Mouse (Mus musculus) heart, adult 2 months (tissue): ENCODE measurements at regions not wholly inside any gene's neighbourhood (a gene's known extent, or its start where the extent isn't known, plus 50 kb on each side); places are given as distances from the start of the nearest gene placed in this dataset.

Experiments
- CTCF ChIP-seq: fragments of 200-600 bp; IDR thresholded peaks from 2 replicates; pipeline ENCODE4 v1.8.1; 2022; ENCODE audit warnings: antibody characterized with exemption, mild to moderate bottlenecking, moderate library complexity
- POLR2A ChIP-seq: fragments of 200-500 bp; IDR thresholded peaks from 2 replicates; pipeline ENCODE4 v1.6.1; 2011; ENCODE audit warnings: mild to moderate bottlenecking, low read depth, low read length, control low read depth; ENCODE audit not compliant: insufficient read depth

DNA sequence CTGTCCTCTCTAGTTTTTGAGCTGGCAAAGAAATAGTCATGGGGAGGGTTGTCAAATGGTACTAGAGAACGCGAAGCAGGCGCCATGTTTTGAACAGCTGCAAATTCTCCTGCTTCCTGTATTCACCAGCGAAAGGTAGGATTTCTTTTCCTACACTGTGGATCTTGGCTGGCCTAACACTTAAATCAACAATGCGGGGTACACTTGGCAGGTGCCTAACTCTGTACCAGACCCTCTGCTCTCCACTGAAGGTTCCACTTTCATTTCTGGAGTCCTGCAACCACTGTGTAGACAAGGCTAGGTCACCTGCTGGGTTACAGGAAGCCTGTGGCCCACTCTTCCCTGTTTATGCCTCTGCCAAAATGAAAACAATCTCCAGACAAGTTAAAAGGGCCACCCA lies 239.6 kb downstream of the Cxcl12 start:
- TF ChIP-seq CTCF, result no peak
- TF ChIP-seq POLR2A, result no peak
